Comparison of ENCODE assay signal across 1 mouse cellular context in the genomic region with DNA sequence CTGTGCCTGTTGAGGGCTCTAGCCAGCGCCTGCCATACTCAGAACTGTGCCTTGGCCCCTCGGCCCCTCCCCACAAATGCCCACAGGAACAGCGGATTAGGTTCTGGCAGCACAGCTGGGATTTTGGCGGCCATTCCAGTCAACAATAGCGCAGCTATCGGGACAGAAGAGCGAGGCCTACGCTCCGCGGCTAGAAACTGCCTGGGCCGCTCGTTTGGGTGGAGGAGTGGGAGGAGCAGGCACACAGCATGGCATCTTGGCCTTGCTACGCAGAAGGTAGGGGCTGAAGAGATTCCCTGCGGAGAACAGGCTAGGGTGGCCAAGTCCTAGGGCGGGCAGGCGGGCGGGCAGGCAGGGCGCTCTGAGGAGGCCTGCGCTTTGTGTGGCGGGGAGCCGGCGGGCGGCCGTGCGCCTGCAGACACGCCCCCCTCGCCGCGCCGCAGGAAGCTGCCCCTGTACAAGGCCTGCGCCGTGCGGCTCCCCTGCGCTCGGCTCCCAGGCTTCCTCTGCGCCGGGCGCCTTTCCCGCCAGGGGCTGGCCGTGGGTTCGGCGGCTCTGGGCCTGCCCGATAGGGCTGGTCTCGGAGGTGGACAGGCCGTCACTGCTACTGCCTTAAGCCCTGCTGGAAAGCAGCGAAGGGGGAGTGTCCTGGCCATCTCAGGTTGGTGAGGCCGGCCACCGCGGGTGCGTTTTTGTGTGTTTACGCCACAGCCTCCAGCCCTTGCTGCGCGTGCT.
TF ChIP-seq lines count a peak whose summit lies in the region.

No protein-coding gene starts in this region.

TF ChIP-seq in CH12.LX, 34 proteins besides CTCF, POLR2A, EP300 and RAD21:
- no peak for TF ChIP-seq ZNF384 (IDR thresholded peaks at IDR 0.05; ENCODE audit: low read depth, low read length)
- 0 out of 2 replicates have a peak, but pooled peaks have one; percentile 90 for TF ChIP-seq UBTF (IDR thresholded peaks at IDR 0.05; ENCODE audit: low read depth, low read length)
- TF ChIP-seq IRF4 (IDR thresholded peaks at IDR 0.05; ENCODE audit: low read depth, low read length): 0 out of 2 replicates have a peak, but pooled peaks have one; percentile 11
- peak; percentile 72 for TF ChIP-seq NRF1 (IDR thresholded peaks at IDR 0.05; ENCODE audit: low read depth, low read length)
- TF ChIP-seq ETS1 (conservative IDR thresholded peaks at IDR 0.05; ENCODE audit: low read depth, low read length): no peak
- TF ChIP-seq MXI1 (IDR thresholded peaks at IDR 0.05; ENCODE audit: low read depth, low read length): peak; percentile 86
- no peak for TF ChIP-seq ZKSCAN1 (IDR thresholded peaks at IDR 0.05; ENCODE audit: borderline replicate concordance, low read depth, low read length)
- 0 out of 2 replicates have a peak, but pooled peaks have one; percentile 70 for TF ChIP-seq SIN3A (IDR thresholded peaks at IDR 0.05; ENCODE audit: low read length)
- peak; percentile 34 for TF ChIP-seq HCFC1 (IDR thresholded peaks at IDR 0.05; ENCODE audit: low read depth, low read length)
- TF ChIP-seq MAX (IDR thresholded peaks at IDR 0.05; ENCODE audit: low read length): peak; percentile 50; the same call in 1 of the 2 replicates
- 0 out of 2 replicates have a peak, but pooled peaks have one; percentile 10 for TF ChIP-seq KAT2A (IDR thresholded peaks at IDR 0.05; ENCODE audit: insufficient replicate concordance, low read length)
- TF ChIP-seq MYC (IDR thresholded peaks at IDR 0.05; ENCODE audit: low read depth, low read length): no peak
- TF ChIP-seq TCF12 (IDR thresholded peaks at IDR 0.05; ENCODE audit: low read depth, low read length): 0 out of 2 replicates have a peak, but pooled peaks have one; percentile 40
